Mouse (Mus musculus): ENCODE data around the gene L3mbtl2.

Gene L3mbtl2

GRCm38 (mm10) chr15:81702306-81703093 is 38.8 kb downstream of the L3mbtl2 start:
- CTCF ChIA-PET: interaction anchor here (0.6 kb wide), 2 partner anchors 40 to 233 kb away, joined by 3 to 4 read pairs; no protein-coding TSS in a partner anchor

DNA sequence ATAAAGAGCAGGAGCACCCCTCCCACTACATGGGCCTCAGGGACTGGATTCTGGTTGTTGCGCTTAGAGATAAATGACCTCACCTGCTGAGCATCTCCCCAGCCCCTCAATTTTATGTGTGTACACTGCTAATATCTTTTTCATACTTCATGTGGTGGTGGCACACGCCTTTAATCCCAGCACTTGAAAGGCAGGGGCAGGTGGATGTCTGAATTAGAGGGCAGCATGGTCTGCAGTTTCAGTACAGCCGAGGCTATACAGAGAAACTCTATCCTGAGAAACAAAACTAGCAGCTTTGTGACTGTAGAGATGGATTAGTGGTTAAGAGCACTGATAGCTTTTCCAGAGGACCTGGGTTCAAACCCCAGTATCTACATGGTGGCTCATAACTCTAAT is 39.4 kb downstream of the L3mbtl2 start:
- CTCF ChIA-PET: no interaction called here

GRCm38 (mm10) chr15:81708991-81709390 is 45.3 kb downstream of the L3mbtl2 start:
- CTCF ChIA-PET: no interaction called here

DNA sequence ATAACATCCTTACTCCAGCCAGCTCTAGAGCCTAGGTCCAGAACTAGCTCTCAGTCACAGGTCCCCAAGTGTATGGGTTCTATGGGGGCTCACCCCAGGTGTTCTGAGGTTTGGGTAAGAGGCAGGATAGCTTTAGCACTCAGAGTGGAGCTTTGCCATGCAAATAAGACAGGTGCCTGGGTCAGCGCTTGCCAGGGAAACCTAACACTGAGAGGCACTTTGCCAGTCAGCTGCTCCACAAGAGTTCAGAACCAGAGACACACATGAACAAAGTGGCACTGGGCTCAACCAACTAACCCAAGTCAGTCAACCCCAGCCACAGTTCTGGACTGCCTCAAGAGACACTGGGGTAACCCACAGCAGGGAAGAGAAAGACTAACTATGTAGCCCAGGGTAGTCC is 46.0 kb downstream of the L3mbtl2 start:
- CTCF ChIA-PET: interaction anchor here (0.6 kb wide), 1 partner anchor 280 kb away, joined by 3 read pairs; no protein-coding TSS in a partner anchor

DNA sequence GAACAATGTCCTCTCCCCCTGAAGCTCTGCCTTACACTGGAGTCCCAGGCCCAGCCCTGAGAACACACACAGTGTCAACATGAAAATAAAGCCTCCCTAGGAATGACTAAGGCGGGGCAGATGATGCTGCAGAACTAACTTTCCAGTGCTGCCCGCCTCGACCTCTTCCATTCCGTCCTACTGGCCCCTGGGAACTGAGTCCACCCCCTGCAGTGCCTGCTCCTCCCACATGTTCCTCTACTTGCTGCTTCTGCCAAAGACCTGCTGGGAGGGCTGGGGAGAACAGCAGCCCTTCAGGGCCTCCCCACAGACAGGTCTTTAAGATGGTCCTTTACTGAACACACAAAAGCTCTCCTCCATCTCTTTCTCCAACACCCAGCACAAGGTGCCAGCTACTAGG is 47.1 kb downstream of the L3mbtl2 start:
- CTCF ChIA-PET: interaction anchor here (0.6 kb wide), 1 partner anchor 1007 kb away, joined by 3 read pairs; no protein-coding TSS in a partner anchor

DNA sequence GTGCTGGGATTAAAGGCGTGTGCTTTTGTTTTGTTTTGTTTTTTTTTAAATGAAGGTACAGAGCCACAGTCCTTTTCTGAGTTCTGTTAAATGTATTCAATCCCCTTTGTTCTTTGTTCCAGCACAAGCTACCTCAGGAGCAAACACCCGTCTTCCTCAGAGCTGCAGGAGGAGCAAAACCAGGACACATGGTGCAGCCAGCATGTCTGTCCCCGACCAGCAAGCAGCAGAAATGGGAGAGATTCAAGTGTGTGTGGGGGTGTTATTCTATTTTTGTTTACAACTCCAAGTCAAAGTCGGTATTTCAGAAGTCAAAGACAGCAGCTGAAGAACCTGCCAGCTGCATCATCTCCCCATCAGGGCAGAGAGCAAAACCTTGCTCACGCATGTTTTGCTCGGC is 50.1 kb downstream of the L3mbtl2 start:
- CTCF ChIA-PET: no interaction called here

- CTCF ChIA-PET: no interaction called here
These were observed 54.8 kb downstream of the L3mbtl2 start for GRCm38 (mm10) chr15:81718336-81719138.

DNA sequence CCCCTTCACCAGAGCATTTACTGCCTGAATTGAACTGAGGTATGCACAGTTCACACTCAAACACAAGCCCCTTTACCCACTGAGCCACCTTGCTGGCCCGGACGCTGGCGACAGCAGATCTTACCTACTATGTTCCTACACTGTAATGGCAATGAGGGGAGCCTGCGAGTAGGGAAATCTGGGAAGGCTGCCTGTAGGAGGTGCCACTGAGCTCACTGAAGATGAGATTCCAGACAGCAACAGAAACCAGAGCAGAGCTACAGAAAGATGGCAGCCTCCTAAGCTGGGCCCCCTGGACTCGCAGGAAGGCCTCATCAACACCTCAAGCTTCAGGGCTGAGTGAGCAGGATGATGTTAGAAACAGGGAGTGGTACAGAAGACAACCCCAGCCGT is 55.4 kb downstream of the L3mbtl2 start:
- CTCF ChIA-PET: no interaction called here

GRCm38 (mm10) chr15:81722361-81722760 is 58.7 kb downstream of the L3mbtl2 start:
- CTCF ChIA-PET: no interaction called here

DNA sequence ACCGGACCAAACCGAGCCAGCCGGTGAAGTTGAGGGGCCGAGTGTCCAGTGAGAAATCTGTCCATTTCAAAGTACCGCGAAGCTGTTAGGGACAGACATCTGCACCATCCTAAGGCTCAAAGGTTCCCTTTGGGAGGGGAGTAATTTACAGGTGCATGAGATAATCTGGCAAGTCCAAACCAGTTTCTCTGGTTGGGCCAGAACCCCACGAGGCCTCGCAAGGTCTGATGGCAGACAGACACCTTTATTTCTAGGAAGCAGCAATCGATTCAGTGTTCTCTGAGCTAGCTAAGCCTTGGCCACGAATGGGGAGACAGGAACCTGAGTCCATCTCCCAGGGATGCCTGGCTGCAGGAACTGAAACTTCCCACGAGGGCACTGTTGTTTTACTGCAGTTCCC is 60.0 kb downstream of the L3mbtl2 start:
- CTCF ChIA-PET: no interaction called here

- CTCF ChIA-PET: no interaction called here
These were observed 62.3 kb downstream of the L3mbtl2 start for GRCm38 (mm10) chr15:81725965-81726364.

DNA sequence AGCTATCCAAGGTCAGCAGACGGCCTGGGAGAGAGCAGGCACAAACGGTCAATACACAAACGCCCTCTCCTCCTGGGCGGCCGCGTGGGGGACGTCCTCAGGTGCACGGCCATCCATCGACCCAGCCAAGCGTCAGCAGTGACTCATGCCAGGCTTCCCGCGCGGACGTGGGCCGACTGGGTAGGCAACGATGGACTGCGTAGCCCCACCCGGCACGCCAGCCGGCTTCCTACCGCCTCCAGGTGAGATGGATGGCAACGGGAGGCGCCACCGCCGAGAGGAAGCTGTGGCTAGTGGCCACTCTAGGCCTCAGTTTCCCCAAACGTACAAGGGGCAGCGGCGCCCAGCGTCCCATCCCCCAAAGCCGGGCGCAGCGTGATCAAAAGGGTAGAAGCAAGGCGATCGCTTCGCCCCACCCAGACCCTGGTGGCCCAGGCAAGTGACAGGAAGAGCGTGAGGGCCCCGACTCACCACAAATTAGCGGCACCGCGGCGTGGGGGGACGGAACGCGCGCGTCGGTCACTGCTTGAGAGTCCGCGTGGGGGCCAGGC is 65.6 kb downstream of the L3mbtl2 start:
- CTCF ChIA-PET: interaction anchor here (0.6 kb wide), 1 partner anchor 236 kb away, joined by 4 read pairs; no protein-coding TSS in a partner anchor

DNA sequence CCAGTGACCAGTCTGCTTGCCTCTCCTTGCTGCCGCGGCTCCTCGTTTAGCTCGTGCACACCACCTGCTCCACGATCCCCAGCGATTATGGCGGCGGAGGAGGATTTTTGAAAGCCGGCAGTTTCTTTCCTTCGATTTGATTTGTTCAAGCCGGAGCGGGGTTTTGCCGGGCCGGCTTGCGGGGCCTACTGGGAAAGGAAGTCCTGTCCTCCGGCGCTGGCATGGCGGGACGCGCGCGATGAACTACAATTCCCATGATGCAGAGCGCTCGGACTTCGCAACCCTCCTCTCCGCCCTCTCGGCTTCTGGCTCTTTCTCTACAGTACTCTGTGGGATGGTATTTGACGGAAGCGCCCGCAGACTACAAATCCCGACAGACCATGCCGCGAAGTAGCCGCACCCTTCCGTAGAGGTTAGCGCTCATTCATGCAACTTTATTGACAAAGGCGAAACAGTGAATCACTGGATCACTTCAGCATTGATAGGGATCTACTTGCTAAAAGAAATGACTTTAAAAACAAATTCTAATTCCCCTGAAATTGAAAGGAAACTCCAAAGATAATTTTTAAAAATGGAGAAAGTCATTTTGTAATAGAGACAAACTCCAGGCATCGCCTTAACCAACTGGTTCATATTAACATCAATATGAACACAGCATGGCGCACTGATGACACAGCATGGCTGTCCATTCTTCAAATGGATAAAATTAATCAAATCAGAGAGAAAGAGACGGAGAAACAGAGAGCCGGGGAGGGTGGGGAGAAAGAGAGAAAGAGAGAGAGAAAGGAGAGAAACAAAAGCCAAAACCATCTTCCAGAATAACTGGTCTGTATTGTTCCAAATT is 66.3 kb downstream of the L3mbtl2 start:
- CTCF ChIA-PET: interaction anchor here (0.6 kb wide), 2 partner anchors 235 to 485 kb away, joined by 3 to 4 read pairs; no protein-coding TSS in a partner anchor

- CTCF ChIA-PET: interaction anchor here (0.6 to 0.7 kb wide), 2 partner anchors 67 to 354 kb away, joined by 3 read pairs; no protein-coding TSS in a partner anchor
These were observed 71.4 kb downstream of the L3mbtl2 start for GRCm38 (mm10) chr15:81735075-81735474.
